Mouse (Mus musculus): ENCODE data around the gene Sike1. TPM values are rescaled to one million over a fixed set of nuclear protein-coding genes. Genes with fewer than 3 reads are reported as not detected.

The Sike1 gene
- 10 to 100 TPM; 71.7 to 74.6 TPM for total RNA-seq (2021)
- long read RNA-seq, experiment 1, full-length matches to known transcripts, result 51 of 57 reads
- long read RNA-seq, experiment 1, partial matches to known transcripts, result 4 of 57 reads
- long read RNA-seq, experiment 1, other reads (novel, unspliced or antisense), result 2 of 57 reads
- long read RNA-seq, experiment 2, full-length matches to known transcripts, result 14 of 20 reads
- long read RNA-seq, experiment 2, partial matches to known transcripts, result 5 of 20 reads
- long read RNA-seq, experiment 2, other reads (novel, unspliced or antisense), result 1 of 20 reads

GRCm38 (mm10) chr3:102995605-102996321 lies at the start of gene Sike1:
Gene Sike1 (plus strand): TSS chr3:102995708.
- DNase-seq, result peak; percentile 97

- DNase-seq, result no peak
Observed at GRCm38 (mm10) chr3:102946312-102946711, 49.2 kb upstream of the Sike1 start.

- DNase-seq, result no peak
Observed at GRCm38 (mm10) chr3:102946861-102947260, 48.6 kb upstream of the Sike1 start.

GRCm38 (mm10) chr3:102954476-102954875 lies 41.0 kb upstream of the Sike1 start:
- no peak for DNase-seq

GRCm38 (mm10) chr3:102955143-102955542 lies 40.4 kb upstream of the Sike1 start:
- no peak for DNase-seq

- no peak for DNase-seq
Observed at GRCm38 (mm10) chr3:102955596-102955995, 39.9 kb upstream of the Sike1 start.

GRCm38 (mm10) chr3:102964033-102964432 lies 31.5 kb upstream of the Sike1 start, which contains the start of gene Nr1h5:
Gene Nr1h5 (minus strand): TSS chr3:102964133.
- no peak for DNase-seq

- no peak for DNase-seq
Observed at GRCm38 (mm10) chr3:102970067-102970466, 25.4 kb upstream of the Sike1 start.

GRCm38 (mm10) chr3:102970508-102970907 lies 25.0 kb upstream of the Sike1 start:
- no peak for DNase-seq

GRCm38 (mm10) chr3:102976906-102977305 lies 18.6 kb upstream of the Sike1 start:
- no peak for DNase-seq

- no peak for DNase-seq
Observed at GRCm38 (mm10) chr3:102979550-102980348, 15.8 kb upstream of the Sike1 start.

- DNase-seq, result no peak
Observed at GRCm38 (mm10) chr3:102980349-102980736, 15.2 kb upstream of the Sike1 start.

GRCm38 (mm10) chr3:102991041-102991440 lies 4.5 kb upstream of the Sike1 start:
- DNase-seq, result no peak

GRCm38 (mm10) chr3:102992936-102993335 lies 2.6 kb upstream of the Sike1 start:
- DNase-seq, result no peak

GRCm38 (mm10) chr3:102995233-102995604 lies 289 bp upstream of the Sike1 start:
- no peak for DNase-seq

GRCm38 (mm10) chr3:102997036-102997435 lies 1.5 kb downstream of the Sike1 start:
- DNase-seq, result no peak

- DNase-seq, result no peak
Observed at GRCm38 (mm10) chr3:102997591-102997990, 2.1 kb downstream of the Sike1 start.

- DNase-seq, result no peak
Observed at GRCm38 (mm10) chr3:103001595-103001994, 6.1 kb downstream of the Sike1 start.

GRCm38 (mm10) chr3:103017350-103017749 lies 21.8 kb downstream of the Sike1 start:
- DNase-seq, result no peak

- no peak for DNase-seq
Observed at GRCm38 (mm10) chr3:103019462-103019861, 24.0 kb downstream of the Sike1 start.

- peak; percentile 98 for DNase-seq
Observed at GRCm38 (mm10) chr3:103020249-103020942, 24.9 kb downstream of the Sike1 start, which contains the start of gene Csde1. Gene Csde1 (plus strand): TSS chr3:103020426.
